Mouse (Mus musculus) megakaryocyte, embryonic 14.5 days (primary cell): ENCODE results near the gene Asgr2.

Experiments used
- FLI1 ChIP-seq: IDR thresholded peaks from 2 replicates; pipeline ENCODE4 v1.6.1; 2012; ENCODE audit warnings: low read length, inconsistent platforms, mixed read lengths
- GATA1 ChIP-seq: IDR thresholded peaks from 3 replicates; pipeline ENCODE4 v1.6.1; 2012; ENCODE audit warnings: mixed read lengths, low read length, inconsistent platforms, borderline replicate concordance

DNA sequence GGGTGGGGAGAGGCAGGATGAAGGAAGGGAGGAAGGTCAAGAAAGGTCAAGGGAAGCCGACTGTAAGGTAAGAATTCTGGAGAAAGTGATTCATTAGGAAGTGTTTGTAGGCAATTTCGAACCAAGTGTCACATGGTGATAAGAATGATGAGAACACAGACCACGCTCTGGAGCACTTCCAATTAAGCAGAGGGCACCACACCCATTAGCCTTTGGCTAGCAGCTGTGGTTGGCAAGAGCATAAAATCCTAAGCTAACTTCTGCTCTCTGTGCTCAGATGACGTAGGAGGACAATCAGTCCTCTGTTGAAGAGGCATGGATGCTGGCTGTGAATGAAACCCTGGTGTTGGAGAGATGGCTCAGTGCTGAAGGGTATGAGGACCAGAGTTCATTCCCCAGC, 22.1 kb downstream of the Asgr2 start:
- no peak for TF ChIP-seq GATA1
- no peak for TF ChIP-seq FLI1
